Mouse (Mus musculus): Measurements from ENCODE around the gene H2-M1. TPM values are rescaled to one million over a fixed set of nuclear protein-coding genes. Genes with fewer than 3 reads are reported as not detected.

The H2-M1 gene
- polyA plus RNA-seq (2014; fragmentation: Nextera tagmentation; extraction: Ambion mirVana): not detected in 2 replicates

GRCm38 (mm10) chr17:36672119-36672518 is at the start of gene H2-M1:
TSS of gene H2-M1 (minus strand) at chr17:36672219.
- WGBS: 68% methylated on average over 3 of the region's 3 CpGs
- Histone ChIP-seq H3K4me3 (ENCODE audit: low read depth, low read length) (no peak within 1 kb of the TSS), H3K4me1 (ENCODE audit: control insufficient read depth, insufficient read depth, low read length) (no peaks in the 10 kb centered on the region), H3K27ac (replicated peaks; ENCODE audit: low read depth, low read length) (no peak within 1 kb of the TSS), H3K27me3 (replicated peaks; ENCODE audit: control insufficient read depth, insufficient read depth, low read length) (no peaks in the 10 kb centered on the region), H3K36me3 (ENCODE audit: control insufficient read depth, insufficient read depth, low read length) (no peaks in the 10 kb centered on the region), H3K4me2 (ENCODE audit: low read depth, low read length) (no peak within 1 kb of the TSS), H3K9me3 (ENCODE audit: control insufficient read depth, low read length) (no peaks in the 10 kb centered on the region), H3K9ac (ENCODE audit: low read depth, low read length) (no peak within 1 kb of the TSS)
- DNase-seq (ENCODE audit: low spot score) (no peak), ATAC-seq (ENCODE audit: low read depth) (no peak)

GRCm38 (mm10) chr17:36697693-36698092 is 25.7 kb upstream of the H2-M1 start:
- no peak for ATAC-seq (ENCODE audit: low read depth)
- Histone ChIP-seq H3K4me1 (ENCODE audit: control insufficient read depth, insufficient read depth, low read length) (no peaks in the 10 kb centered on the region), H3K36me3 (ENCODE audit: control insufficient read depth, insufficient read depth, low read length) (no peaks in the 10 kb centered on the region), H3K27me3 (replicated peaks; ENCODE audit: control insufficient read depth, insufficient read depth, low read length) (no peaks in the 10 kb centered on the region), H3K4me2 (ENCODE audit: low read depth, low read length) (no peak overlapping the region), H3K4me3 (ENCODE audit: low read depth, low read length) (no peak overlapping the region), H3K9ac (ENCODE audit: low read depth, low read length) (no peak overlapping the region), H3K9me3 (ENCODE audit: control insufficient read depth, low read length) (no peaks in the 10 kb centered on the region), H3K27ac (replicated peaks; ENCODE audit: low read depth, low read length) (no peak overlapping the region)
- no peak for DNase-seq (ENCODE audit: low spot score)
- 70% methylated on average over 2 of the region's 2 CpGs for WGBS

GRCm38 (mm10) chr17:36642566-36642965 is 29.5 kb downstream of the H2-M1 start, which contains the start of gene H2-M9:
TSS of gene H2-M9 (minus strand) at chr17:36642666.
- 83% methylated on average over 3 of the region's 3 CpGs for WGBS
- ATAC-seq (ENCODE audit: low read depth) (no peak), DNase-seq (ENCODE audit: low spot score) (no peak)
- Histone ChIP-seq H3K9ac (ENCODE audit: low read depth, low read length) (no peak within 1 kb of the TSS), H3K27me3 (replicated peaks; ENCODE audit: control insufficient read depth, insufficient read depth, low read length) (no peaks in the 10 kb centered on the region), H3K4me3 (ENCODE audit: low read depth, low read length) (no peak within 1 kb of the TSS), H3K4me2 (ENCODE audit: low read depth, low read length) (no peak within 1 kb of the TSS), H3K4me1 (ENCODE audit: control insufficient read depth, insufficient read depth, low read length) (no peaks in the 10 kb centered on the region), H3K27ac (replicated peaks; ENCODE audit: low read depth, low read length) (no peak within 1 kb of the TSS), H3K36me3 (ENCODE audit: control insufficient read depth, insufficient read depth, low read length) (no peaks in the 10 kb centered on the region), H3K9me3 (ENCODE audit: control insufficient read depth, low read length) (no peaks in the 10 kb centered on the region)

Other genes starting within 250 kb of the H2-M1 start
- gene H2-M10.4, start 209.9 kb downstream of the H2-M1 start, polyA plus RNA-seq (2014; fragmentation: Nextera tagmentation; extraction: Ambion mirVana): not detected in 2 replicates
- gene H2-M11, start 125.1 kb downstream of the H2-M1 start, polyA plus RNA-seq (2014; fragmentation: Nextera tagmentation; extraction: Ambion mirVana): not detected in 2 replicates
- not detected in 2 replicates for gene H2-M9, start 29.6 kb downstream of the H2-M1 start, polyA plus RNA-seq (2014; fragmentation: Nextera tagmentation; extraction: Ambion mirVana)
- not detected in 2 replicates for gene H2-M10.5, start 100.7 kb upstream of the H2-M1 start, polyA plus RNA-seq (2014; fragmentation: Nextera tagmentation; extraction: Ambion mirVana)
- not detected in 2 replicates for gene H2-M10.6, start 140.0 kb upstream of the H2-M1 start, polyA plus RNA-seq (2014; fragmentation: Nextera tagmentation; extraction: Ambion mirVana)
- gene Trim26, start 164.9 kb upstream of the H2-M1 start, polyA plus RNA-seq (2014; fragmentation: Nextera tagmentation; extraction: Ambion mirVana): 28.5 and 31.9 TPM in 2 replicates
- 0.10 and 0.15 TPM in 2 replicates for gene Trim15, start 195.0 kb upstream of the H2-M1 start, polyA plus RNA-seq (2014; fragmentation: Nextera tagmentation; extraction: Ambion mirVana)
- gene Trim10, start 197.4 kb upstream of the H2-M1 start, polyA plus RNA-seq (2014; fragmentation: Nextera tagmentation; extraction: Ambion mirVana): 3.6 and 3.7 TPM in 2 replicates
- not detected in 2 replicates for gene Trim40, start 217.9 kb upstream of the H2-M1 start, polyA plus RNA-seq (2014; fragmentation: Nextera tagmentation; extraction: Ambion mirVana)
- not detected in 2 replicates for gene Trim31, start 225.9 kb upstream of the H2-M1 start, polyA plus RNA-seq (2014; fragmentation: Nextera tagmentation; extraction: Ambion mirVana)

All from embryonic facial prominence, embryonic 14.5 days (tissue).